Mouse (Mus musculus): ENCODE measurements around the gene Efemp2. TPM values are rescaled to one million over a fixed set of nuclear protein-coding genes. Genes with fewer than 3 reads are reported as not detected.
A peak's percentile ranks its signal among the peaks of the same experiment; 100 is the strongest.

The Efemp2 gene
- polyA plus RNA-seq, 1 experiment from 2014 or later: 15.8 TPM

- H3K36me3 ChIP-seq (ENCODE audit: control insufficient read depth, insufficient read depth): no peaks in the 10 kb centered on the region
- no peak for ATAC-seq (ENCODE audit: low read depth)
- no peak overlapping the region for H3K4me3 ChIP-seq (ENCODE audit: low read depth, low read length)
- H3K9ac ChIP-seq (ENCODE audit: low read depth, low read length): no peak overlapping the region
- H3K4me1 ChIP-seq (ENCODE audit: control insufficient read depth, low read depth, low read length): peaks cover 7% of the 10 kb centered on the region
- no peaks in the 10 kb centered on the region for H3K27me3 ChIP-seq (ENCODE audit: control insufficient read depth, insufficient read depth, low read depth, low read length)
- no peaks in the 10 kb centered on the region for H3K9me3 ChIP-seq (replicated peaks; ENCODE audit: control insufficient read depth, low read length)
- 67% methylated on average over 8 of the region's 8 CpGs for WGBS (ENCODE audit: insufficient replicate concordance)
- H3K27ac ChIP-seq (ENCODE audit: low read length): no peak overlapping the region
- H3K4me2 ChIP-seq (ENCODE audit: low read depth, low read length): no peak overlapping the region
These were observed 43.3 kb downstream of the Efemp2 start for GRCm38 (mm10) chr19:5516906-5517505.

- Histone ChIP-seq H3K27ac (ENCODE audit: low read length) (no peak overlapping the region), H3K9me3 (replicated peaks; ENCODE audit: control insufficient read depth, low read length) (no peaks in the 10 kb centered on the region), H3K9ac (ENCODE audit: low read depth, low read length) (no peak overlapping the region), H3K4me3 (ENCODE audit: low read depth, low read length) (no peak overlapping the region), H3K4me1 (ENCODE audit: control insufficient read depth, low read depth, low read length) (no peaks in the 10 kb centered on the region), H3K4me2 (ENCODE audit: low read depth, low read length) (no peak overlapping the region), H3K27me3 (ENCODE audit: control insufficient read depth, insufficient read depth, low read depth, low read length) (no peaks in the 10 kb centered on the region), H3K36me3 (ENCODE audit: control insufficient read depth, insufficient read depth) (no peaks in the 10 kb centered on the region)
- WGBS (ENCODE audit: insufficient replicate concordance): 69% methylated on average over 3 of the region's 3 CpGs
- ATAC-seq (ENCODE audit: low read depth): no peak
These were observed 45.0 kb downstream of the Efemp2 start for GRCm38 (mm10) chr19:5518721-5519120.

- Histone ChIP-seq H3K9ac (ENCODE audit: low read depth, low read length) (no peak overlapping the region), H3K4me2 (ENCODE audit: low read depth, low read length) (no peak overlapping the region), H3K4me3 (ENCODE audit: low read depth, low read length) (no peak overlapping the region), H3K4me1 (ENCODE audit: control insufficient read depth, low read depth, low read length) (peaks cover 4% of the 10 kb centered on the region), H3K9me3 (replicated peaks; ENCODE audit: control insufficient read depth, low read length) (no peaks in the 10 kb centered on the region), H3K36me3 (ENCODE audit: control insufficient read depth, insufficient read depth) (no peaks in the 10 kb centered on the region), H3K27me3 (ENCODE audit: control insufficient read depth, insufficient read depth, low read depth, low read length) (no peaks in the 10 kb centered on the region), H3K27ac (ENCODE audit: low read length) (no peak overlapping the region)
- WGBS (ENCODE audit: insufficient replicate concordance): 67% methylated on average over 5 of the region's 5 CpGs
- ATAC-seq (ENCODE audit: low read depth): no peak
These were observed 51.5 kb downstream of the Efemp2 start for GRCm38 (mm10) chr19:5525204-5525603.

GRCm38 (mm10) chr19:5529325-5530137 is 55.8 kb downstream of the Efemp2 start:
- Histone ChIP-seq H3K4me1 (ENCODE audit: control insufficient read depth, low read depth, low read length) (peaks cover 4% of the 10 kb centered on the region), H3K36me3 (ENCODE audit: control insufficient read depth, insufficient read depth) (no peaks in the 10 kb centered on the region), H3K9ac (ENCODE audit: low read depth, low read length) (0 out of 2 replicates have a peak overlapping the region, but pooled peaks have one; percentile 26), H3K4me3 (ENCODE audit: low read depth, low read length) (peak overlapping the region; percentile 34), H3K27ac (ENCODE audit: low read length) (no peak overlapping the region), H3K27me3 (ENCODE audit: control insufficient read depth, insufficient read depth, low read depth, low read length) (no peaks in the 10 kb centered on the region), H3K9me3 (replicated peaks; ENCODE audit: control insufficient read depth, low read length) (no peaks in the 10 kb centered on the region), H3K4me2 (ENCODE audit: low read depth, low read length) (peak overlapping the region; percentile 56)
- peak; percentile 96 for ATAC-seq (ENCODE audit: low read depth)
- WGBS (ENCODE audit: insufficient replicate concordance): 21% methylated on average over 20 of the region's 20 CpGs

- no peaks in the 10 kb centered on the region for H3K36me3 ChIP-seq (ENCODE audit: control insufficient read depth, insufficient read depth)
- no peak for ATAC-seq (ENCODE audit: low read depth)
- 61% methylated on average over 7 of the region's 7 CpGs for WGBS (ENCODE audit: insufficient replicate concordance)
- H3K4me3 ChIP-seq (ENCODE audit: low read depth, low read length): no peak overlapping the region
- peaks cover 4% of the 10 kb centered on the region for H3K4me1 ChIP-seq (ENCODE audit: control insufficient read depth, low read depth, low read length)
- H3K27ac ChIP-seq (ENCODE audit: low read length): no peak overlapping the region
- no peak overlapping the region for H3K9ac ChIP-seq (ENCODE audit: low read depth, low read length)
- H3K9me3 ChIP-seq (replicated peaks; ENCODE audit: control insufficient read depth, low read length): no peaks in the 10 kb centered on the region
- no peak overlapping the region for H3K4me2 ChIP-seq (ENCODE audit: low read depth, low read length)
- H3K27me3 ChIP-seq (ENCODE audit: control insufficient read depth, insufficient read depth, low read depth, low read length): no peaks in the 10 kb centered on the region
These were observed 56.4 kb downstream of the Efemp2 start for GRCm38 (mm10) chr19:5530138-5530524.

Other genes with a start within 250 kb of the Efemp2 start
- 6.8 and 8.1 TPM in 2 replicates for gene Pacs1, start 200.8 kb upstream of the Efemp2 start, polyA plus RNA-seq (2015; fragmentation: Nextera tagmentation; extraction: Ambion mirVana)
- gene Sf3b2, start 178.5 kb upstream of the Efemp2 start, polyA plus RNA-seq (2015; fragmentation: Nextera tagmentation; extraction: Ambion mirVana): 103 TPM in 2 replicates
- gene Gal3st3, start 175.6 kb upstream of the Efemp2 start, polyA plus RNA-seq (2015; fragmentation: Nextera tagmentation; extraction: Ambion mirVana): 0.08 TPM in 1 of 2 replicates, not detected in the other
- not detected in 2 replicates for gene Catsper1, start 138.2 kb upstream of the Efemp2 start, polyA plus RNA-seq (2015; fragmentation: Nextera tagmentation; extraction: Ambion mirVana)
- 0.57 TPM in 1 of 2 replicates, not detected in the other for gene Cst6, start 124.4 kb upstream of the Efemp2 start, polyA plus RNA-seq (2015; fragmentation: Nextera tagmentation; extraction: Ambion mirVana)
- gene Eif1ad, start 107.2 kb upstream of the Efemp2 start, polyA plus RNA-seq (2015; fragmentation: Nextera tagmentation; extraction: Ambion mirVana): 22.4 and 23.5 TPM in 2 replicates
- 189 and 214 TPM in 2 replicates for gene Banf1, start 106.8 kb upstream of the Efemp2 start, polyA plus RNA-seq (2015; fragmentation: Nextera tagmentation; extraction: Ambion mirVana)
- 23.8 and 25.8 TPM in 2 replicates for gene Sart1, start 85.3 kb upstream of the Efemp2 start, polyA plus RNA-seq (2015; fragmentation: Nextera tagmentation; extraction: Ambion mirVana)
- gene Tsga10ip, start 71.4 kb upstream of the Efemp2 start, polyA plus RNA-seq (2015; fragmentation: Nextera tagmentation; extraction: Ambion mirVana): 0.05 and 0.26 TPM in 2 replicates
- 61.4 and 64.5 TPM in 2 replicates for gene Drap1, start 49.0 kb upstream of the Efemp2 start, polyA plus RNA-seq (2015; fragmentation: Nextera tagmentation; extraction: Ambion mirVana)
- 6.1 and 7.1 TPM in 2 replicates for gene AI837181, start 48.8 kb upstream of the Efemp2 start, polyA plus RNA-seq (2015; fragmentation: Nextera tagmentation; extraction: Ambion mirVana)
- not detected in 2 replicates for gene Fosl1, start 26.4 kb upstream of the Efemp2 start, polyA plus RNA-seq (2015; fragmentation: Nextera tagmentation; extraction: Ambion mirVana)
- gene Ccdc85b, start 16.1 kb upstream of the Efemp2 start, polyA plus RNA-seq (2015; fragmentation: Nextera tagmentation; extraction: Ambion mirVana): 0.86 and 0.97 TPM in 2 replicates
- gene Fibp, start 13.3 kb upstream of the Efemp2 start, polyA plus RNA-seq (2015; fragmentation: Nextera tagmentation; extraction: Ambion mirVana): 25.9 and 27.2 TPM in 2 replicates
- 0.36 and 0.58 TPM in 2 replicates for gene Ctsw, start 5.4 kb upstream of the Efemp2 start, polyA plus RNA-seq (2015; fragmentation: Nextera tagmentation; extraction: Ambion mirVana)
- 12.7 and 15.6 TPM in 2 replicates for gene Mus81, start 14.4 kb downstream of the Efemp2 start, polyA plus RNA-seq (2015; fragmentation: Nextera tagmentation; extraction: Ambion mirVana)
- 930 and 955 TPM in 2 replicates for gene Cfl1, start 16.5 kb downstream of the Efemp2 start, polyA plus RNA-seq (2015; fragmentation: Nextera tagmentation; extraction: Ambion mirVana)
- gene 1700020D05Rik, start 29.8 kb downstream of the Efemp2 start, polyA plus RNA-seq (2015; fragmentation: Nextera tagmentation; extraction: Ambion mirVana): 0.09 and 0.14 TPM in 2 replicates
- 5.7 and 7.2 TPM in 2 replicates for gene Snx32, start 36.6 kb downstream of the Efemp2 start, polyA plus RNA-seq (2015; fragmentation: Nextera tagmentation; extraction: Ambion mirVana)
- gene Ovol1, start 86.7 kb downstream of the Efemp2 start, polyA plus RNA-seq (2015; fragmentation: Nextera tagmentation; extraction: Ambion mirVana): 0.04 and 0.31 TPM in 2 replicates
- gene Ap5b1, start 94.1 kb downstream of the Efemp2 start, polyA plus RNA-seq (2015; fragmentation: Nextera tagmentation; extraction: Ambion mirVana): 3.5 and 4.4 TPM in 2 replicates
- gene Rnaseh2c, start 127.9 kb downstream of the Efemp2 start, polyA plus RNA-seq (2015; fragmentation: Nextera tagmentation; extraction: Ambion mirVana): 92.2 and 115 TPM in 2 replicates
- gene Kat5, start 136.3 kb downstream of the Efemp2 start, polyA plus RNA-seq (2015; fragmentation: Nextera tagmentation; extraction: Ambion mirVana): 15.9 and 16.4 TPM in 2 replicates
- gene Rela, start 163.5 kb downstream of the Efemp2 start, polyA plus RNA-seq (2015; fragmentation: Nextera tagmentation; extraction: Ambion mirVana): 21.6 and 23.6 TPM in 2 replicates
- gene Sipa1, start 189.8 kb downstream of the Efemp2 start, polyA plus RNA-seq (2015; fragmentation: Nextera tagmentation; extraction: Ambion mirVana): 19.7 and 22.3 TPM in 2 replicates
- gene Map3k11, start 214.8 kb downstream of the Efemp2 start, polyA plus RNA-seq (2015; fragmentation: Nextera tagmentation; extraction: Ambion mirVana): 12.9 and 15.2 TPM in 2 replicates
- gene Pcnx3, start 215.0 kb downstream of the Efemp2 start, polyA plus RNA-seq (2015; fragmentation: Nextera tagmentation; extraction: Ambion mirVana): 8.2 and 9.7 TPM in 2 replicates
- gene Kcnk7, start 230.4 kb downstream of the Efemp2 start, polyA plus RNA-seq (2015; fragmentation: Nextera tagmentation; extraction: Ambion mirVana): 0.14 TPM in 2 replicates